Mouse (Mus musculus) liver, adult 2 months (tissue): Measurements from ENCODE around the gene Fnip1.

Source experiments
- CTCF ChIP-seq: fragments of 200-500 bp; IDR thresholded peaks from 2 replicates; pipeline ENCODE4 v1.5.1; 2011; ENCODE audit warnings: low read depth, low read length, control low read depth
- POLR2A ChIP-seq: fragments of 200-500 bp; IDR thresholded peaks from 2 replicates; pipeline ENCODE4 v1.6.1; 2011; ENCODE audit warnings: low read length, control low read depth; ENCODE audit not compliant: insufficient read depth; ENCODE audit errors: extremely low read depth

GRCm38 (mm10) chr11:54521927-54522528 is 84.0 kb downstream of the Fnip1 start:
- TF ChIP-seq POLR2A = no peak
- no peak for TF ChIP-seq CTCF
